Mouse (Mus musculus) small intestine, adult 2 months (tissue): ENCODE results near the gene Lrrc4c. TPM values are rescaled to one million over a fixed set of nuclear protein-coding genes. Genes with fewer than 3 reads are reported as not detected.

Experiments used
- H3K27ac ChIP-seq: fragments of 200-500 bp; 2 replicates; pipeline ENCODE4 v1.5.1; 2012; ENCODE audit warnings: low read depth, low read length, control low read depth, inconsistent platforms; ENCODE audit not compliant: insufficient read depth
- H3K27me3 ChIP-seq: fragments of 200-500 bp; 2 replicates; pipeline ENCODE4 v1.6.1; 2012; ENCODE audit warnings: mild to moderate bottlenecking, moderate library complexity, low read length, inconsistent platforms; ENCODE audit not compliant: control insufficient read depth, insufficient read depth
- H3K36me3 ChIP-seq: fragments of 200-500 bp; 2 replicates; pipeline ENCODE4 v1.6.1; 2012; ENCODE audit warnings: mild to moderate bottlenecking, low read length, control low read depth, inconsistent platforms; ENCODE audit not compliant: control insufficient read depth, insufficient read depth
- H3K4me1 ChIP-seq: fragments of 200-500 bp; 2 replicates; pipeline ENCODE4 v1.6.1; 2012; ENCODE audit warnings: low read length, inconsistent platforms, mixed read lengths; ENCODE audit not compliant: control insufficient read depth, insufficient read depth, insufficient read length
- H3K4me3 ChIP-seq: fragments of 200-500 bp; 2 replicates; pipeline ENCODE4 v1.5.1; 2012; ENCODE audit warnings: low read depth, mild to moderate bottlenecking, control low read depth, inconsistent platforms, low read length, moderate library complexity
- CTCF ChIP-seq: fragments of 200-500 bp; IDR thresholded peaks from 2 replicates; pipeline ENCODE4 v1.5.1; 2012; ENCODE audit warnings: low read depth, mild to moderate bottlenecking, control low read depth, inconsistent platforms, low read length, moderate library complexity, mixed read lengths; ENCODE audit not compliant: insufficient replicate concordance, insufficient read length; ENCODE audit errors: extremely low read depth
- POLR2A ChIP-seq: fragments of 200-500 bp; IDR thresholded peaks from 2 replicates; pipeline ENCODE4 v1.6.1; 2012; ENCODE audit warnings: low read depth, mild to moderate bottlenecking, control low read depth, inconsistent platforms, low read length, moderate library complexity
- WGBS: fragments of 180-500 bp; shearing (Covaris S2); methylation state at CpG from one replicate; pipeline ENCODE4 v1.1.7; 2018; 5-methylcytosine and 5-hydroxymethylcytosine counted together
- polyA plus RNA-seq: library from polyadenylated mRNA; depleted of rRNA; stranded (reverse); fragments of >200 nt; gene quantifications from 2 replicates; pipeline ENCODE4 v1.2.3, GENCODE M21; 2012

Gene Lrrc4c
- polyA plus RNA-seq, 1 experiment = 0.15 TPM

DNA sequence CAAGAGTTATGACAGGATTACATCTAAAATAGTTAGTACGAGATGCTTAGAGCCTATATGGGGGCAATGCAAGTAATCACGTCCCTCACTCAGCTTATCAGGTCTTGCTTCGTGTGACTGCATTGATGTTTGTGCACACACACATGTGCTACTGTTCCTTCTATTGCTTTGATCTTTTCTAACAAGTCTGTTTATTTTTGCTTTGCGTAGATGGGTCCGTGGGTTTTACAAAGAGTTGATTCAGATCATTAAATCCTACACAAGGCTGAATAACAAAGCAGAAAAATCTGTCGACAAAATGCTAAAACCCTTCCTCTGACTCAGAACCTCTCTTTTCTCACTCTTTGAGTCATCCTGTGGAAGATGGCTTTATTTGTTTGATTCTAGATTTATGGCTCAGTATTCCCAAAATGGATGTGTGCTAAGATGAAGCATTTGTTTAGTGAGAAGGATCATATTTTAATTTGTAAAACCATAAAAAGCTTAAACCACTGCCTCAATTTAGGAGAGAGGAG is 300.8 kb downstream of the Lrrc4c start:
- no peak overlapping the region for H3K27ac ChIP-seq
- no peak overlapping the region for H3K4me3 ChIP-seq
- 49% methylated on average over 6 of the region's 6 CpGs for WGBS
- TF ChIP-seq CTCF (no peak), POLR2A (no peak)
- no peaks in the 10 kb centered on the region for H3K36me3 ChIP-seq
- no peaks in the 10 kb centered on the region for H3K4me1 ChIP-seq
- no peaks in the 10 kb centered on the region for H3K27me3 ChIP-seq

DNA sequence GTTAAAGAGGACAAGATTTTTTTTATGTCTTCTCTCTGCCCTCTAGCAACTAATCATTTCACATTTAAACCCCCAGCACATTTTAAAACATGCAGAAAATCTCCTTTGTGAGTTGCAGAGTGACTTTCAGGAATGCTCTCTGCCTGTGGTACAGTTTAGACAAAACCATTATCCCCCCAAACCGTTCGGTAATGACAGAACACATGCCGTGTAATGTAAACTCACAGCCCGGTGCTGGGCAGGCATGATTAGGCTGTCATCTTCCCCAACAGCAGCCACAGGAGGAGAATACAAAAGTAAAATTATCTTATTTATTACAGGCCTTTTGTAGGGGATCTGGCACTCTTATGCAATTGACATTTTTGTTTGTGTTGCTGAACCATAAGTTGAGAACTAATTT is 349.1 kb downstream of the Lrrc4c start:
- TF ChIP-seq CTCF (no peak), POLR2A (no peak)
- H3K36me3 ChIP-seq = no peaks in the 10 kb centered on the region
- H3K4me3 ChIP-seq = no peak overlapping the region
- H3K27me3 ChIP-seq = no peaks in the 10 kb centered on the region
- 61% methylated on average over 4 of the region's 4 CpGs for WGBS
- no peaks in the 10 kb centered on the region for H3K4me1 ChIP-seq
- no peak overlapping the region for H3K27ac ChIP-seq

DNA sequence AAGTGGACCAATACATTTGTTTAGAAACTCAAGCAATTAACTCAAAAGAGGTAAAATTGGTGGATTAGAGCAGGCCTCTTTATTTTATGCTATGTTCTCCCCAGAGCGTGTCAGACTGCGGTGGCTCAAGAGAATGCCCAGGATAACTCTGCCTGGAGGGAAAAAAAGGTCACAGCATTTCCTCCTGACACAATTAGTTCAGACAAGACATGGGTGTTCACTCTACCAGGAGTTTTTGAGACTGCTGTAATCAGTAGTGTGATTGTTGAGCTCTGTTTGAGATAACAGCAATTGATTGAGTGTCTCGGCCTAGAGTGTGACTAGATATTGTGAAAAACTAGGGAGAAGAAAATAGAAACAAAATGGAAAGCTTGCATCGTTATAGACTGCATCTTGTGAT is 363.8 kb downstream of the Lrrc4c start:
- Histone ChIP-seq H3K4me3 (no peak overlapping the region), H3K27me3 (no peaks in the 10 kb centered on the region), H3K27ac (no peak overlapping the region), H3K4me1 (no peaks in the 10 kb centered on the region), H3K36me3 (no peaks in the 10 kb centered on the region)
- WGBS = 70% methylated on average over 4 of the region's 4 CpGs
- TF ChIP-seq POLR2A = no peak
- TF ChIP-seq CTCF = no peak

DNA sequence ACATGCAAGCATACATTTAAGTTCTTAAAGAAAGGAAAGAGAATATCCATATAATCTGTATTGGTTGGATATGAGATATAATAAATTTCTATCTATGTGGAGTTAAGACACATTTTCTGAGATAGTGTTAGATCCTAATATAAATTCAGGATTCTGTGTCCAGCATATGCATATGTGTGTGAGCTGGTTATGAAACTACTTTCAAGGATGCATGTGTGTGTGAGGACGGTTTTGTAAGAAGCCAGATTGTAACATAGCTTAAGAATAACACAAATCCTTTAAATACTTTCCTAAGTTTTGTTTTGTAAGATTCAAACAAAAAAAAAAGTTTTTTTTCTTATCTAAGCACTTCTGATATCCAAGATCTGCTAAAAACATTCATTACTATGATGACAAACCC is 367.4 kb downstream of the Lrrc4c start:
- Histone ChIP-seq H3K27me3 (no peaks in the 10 kb centered on the region), H3K4me3 (no peak overlapping the region), H3K27ac (no peak overlapping the region), H3K36me3 (no peaks in the 10 kb centered on the region), H3K4me1 (no peaks in the 10 kb centered on the region)
- TF ChIP-seq CTCF = no peak
- TF ChIP-seq POLR2A = no peak
- WGBS = 55% methylated on average over 1 of the region's 1 CpGs

DNA sequence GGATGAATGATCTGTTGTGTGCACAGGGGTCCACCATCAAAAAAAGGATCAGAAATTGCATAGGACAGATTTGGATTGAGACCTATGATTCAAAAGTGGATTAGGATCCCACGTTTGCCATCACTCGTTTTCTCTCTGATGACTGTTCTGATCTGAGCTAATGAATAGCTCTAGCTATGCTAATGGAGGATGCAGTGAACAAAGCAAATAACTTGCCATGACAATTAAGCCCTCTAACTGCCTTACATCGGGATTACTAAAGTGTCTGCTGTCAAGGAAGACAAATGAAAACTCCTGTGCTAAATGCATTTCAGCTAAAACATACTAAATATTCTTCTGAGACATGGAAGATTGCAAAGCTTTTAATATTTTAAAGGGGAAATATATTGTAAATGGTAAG is 387.0 kb downstream of the Lrrc4c start:
- Histone ChIP-seq H3K36me3 (no peaks in the 10 kb centered on the region), H3K4me1 (no peaks in the 10 kb centered on the region), H3K4me3 (no peak overlapping the region), H3K27me3 (no peaks in the 10 kb centered on the region), H3K27ac (no peak overlapping the region)
- WGBS = 28% methylated on average over 3 of the region's 3 CpGs
- no peak for TF ChIP-seq POLR2A
- no peak for TF ChIP-seq CTCF

DNA sequence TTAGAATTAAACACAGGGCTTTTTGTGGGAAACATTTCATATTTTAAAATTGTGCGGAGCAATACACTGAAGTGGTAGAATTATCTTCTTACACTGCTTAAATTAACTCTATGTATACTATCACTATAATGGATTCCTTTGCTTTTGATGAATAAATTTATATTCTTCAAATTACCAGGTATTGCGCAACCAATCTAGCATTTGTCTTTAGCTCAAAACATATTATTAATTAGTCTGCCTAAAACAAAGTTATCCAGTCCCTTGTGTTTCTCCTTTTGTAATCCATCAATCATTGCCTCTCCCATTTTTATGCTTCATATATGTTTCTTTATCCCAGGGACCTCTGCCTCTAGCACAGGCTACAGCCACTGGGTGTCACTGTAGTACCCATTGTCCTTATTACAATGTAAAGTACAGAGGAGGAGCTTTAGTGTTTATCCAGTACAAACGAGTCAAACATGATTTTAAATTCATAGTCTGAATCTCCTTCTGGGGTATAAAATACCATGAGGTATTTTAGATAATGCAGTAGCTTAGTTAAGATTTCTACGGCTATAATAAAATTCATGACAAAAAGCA is 389.9 kb downstream of the Lrrc4c start:
- no peaks in the 10 kb centered on the region for H3K36me3 ChIP-seq
- H3K4me1 ChIP-seq = no peaks in the 10 kb centered on the region
- no peak for TF ChIP-seq POLR2A
- TF ChIP-seq CTCF = no peak
- no peak overlapping the region for H3K27ac ChIP-seq
- no peak overlapping the region for H3K4me3 ChIP-seq
- no peaks in the 10 kb centered on the region for H3K27me3 ChIP-seq
- 67% methylated on average over 4 of the region's 4 CpGs for WGBS

DNA sequence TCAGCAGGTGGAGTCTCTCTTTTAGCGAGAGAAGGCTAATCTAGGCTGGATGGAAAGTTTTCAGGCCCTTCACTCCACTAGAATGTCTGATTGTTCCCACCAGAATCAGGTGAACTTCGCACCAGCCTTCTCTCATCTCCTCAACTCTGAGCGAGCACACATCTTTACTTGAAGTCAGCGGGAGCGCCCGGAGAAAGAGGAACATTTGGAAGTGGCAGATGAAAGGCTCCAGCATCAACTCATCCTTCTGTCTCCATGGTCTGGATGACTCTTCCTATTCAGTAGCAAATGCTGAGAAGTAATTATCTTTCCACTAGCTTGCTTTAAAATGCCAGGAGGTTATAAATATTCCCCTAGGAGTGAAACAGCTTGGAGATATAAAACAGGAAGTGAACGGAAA is 396.6 kb downstream of the Lrrc4c start:
- Histone ChIP-seq H3K27ac (no peak overlapping the region), H3K4me3 (no peak overlapping the region), H3K36me3 (no peaks in the 10 kb centered on the region), H3K27me3 (no peaks in the 10 kb centered on the region), H3K4me1 (no peaks in the 10 kb centered on the region)
- no peak for TF ChIP-seq CTCF
- WGBS = 83% methylated on average over 7 of the region's 7 CpGs

DNA sequence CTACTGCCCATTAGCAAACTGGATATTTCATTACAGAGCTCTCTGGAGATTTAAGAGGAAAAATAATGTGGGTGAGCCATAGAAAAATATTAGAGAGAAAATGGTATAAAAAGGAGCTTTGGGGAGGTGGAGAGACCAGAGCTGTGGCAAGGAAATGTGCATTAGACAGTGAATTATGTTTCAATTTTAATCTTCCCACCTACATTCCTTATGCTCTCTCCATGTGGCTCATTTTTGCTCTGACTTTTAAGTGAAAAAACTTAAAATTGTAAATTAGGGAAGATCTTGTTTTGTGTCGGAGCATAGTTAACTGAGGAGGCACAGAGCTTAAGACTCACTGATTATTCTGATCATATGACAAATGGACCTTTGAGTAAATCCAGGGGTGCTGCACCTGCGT is 399.4 kb downstream of the Lrrc4c start:
- H3K27ac ChIP-seq = no peak overlapping the region
- no peak overlapping the region for H3K4me3 ChIP-seq
- H3K36me3 ChIP-seq = no peaks in the 10 kb centered on the region
- TF ChIP-seq CTCF = no peak
- TF ChIP-seq POLR2A = no peak
- WGBS = 75% methylated on average over 2 of the region's 2 CpGs
- H3K4me1 ChIP-seq = no peaks in the 10 kb centered on the region
- H3K27me3 ChIP-seq = no peaks in the 10 kb centered on the region
